Mouse (Mus musculus) midbrain, embryonic 10.5 days (tissue): Measurements from ENCODE around the gene Ncam1. TPM values are rescaled to one million over a fixed set of nuclear protein-coding genes. Genes with fewer than 3 reads are reported as not detected.
A peak's percentile ranks its signal among the peaks of the same experiment; 100 is the strongest.

Experiments
- DNase-seq: peaks from one replicate; pipeline ENCODE4 v3.0.0-alpha.2; 2017; ENCODE audit warnings: low spot score
- H3K27ac ChIP-seq: fragments of 300-500 bp; sonication (generic); replicated peaks from 2 replicates; pipeline ENCODE4 v1.5.1; 2016; ENCODE audit warnings: mild to moderate bottlenecking
- H3K27me3 ChIP-seq: fragments of 300-500 bp; sonication (generic); 2 replicates; pipeline ENCODE4 v1.6.1; 2016; ENCODE audit warnings: low read depth, mild to moderate bottlenecking; ENCODE audit not compliant: poor library complexity, severe bottlenecking
- H3K36me3 ChIP-seq: fragments of 300-500 bp; sonication (generic); 2 replicates; pipeline ENCODE4 v1.6.1; 2016; ENCODE audit warnings: mild to moderate bottlenecking, moderate library complexity
- H3K4me1 ChIP-seq: fragments of 300-500 bp; sonication (generic); 2 replicates; pipeline ENCODE4 v1.6.1; 2016
- H3K4me3 ChIP-seq: fragments of 300-500 bp; sonication (generic); 2 replicates; pipeline ENCODE4 v1.5.1; 2016; ENCODE audit warnings: mild to moderate bottlenecking, moderate library complexity
- H3K9me3 ChIP-seq: fragments of 300-500 bp; sonication (generic); replicated peaks from 2 replicates; pipeline ENCODE4 v1.6.1; 2016; ENCODE audit warnings: mild to moderate bottlenecking
- WGBS: fragments of 180-500 bp; shearing (Covaris S2); methylation state at CpG from one replicate; pipeline ENCODE4 v1.1.7; 2016; 5-methylcytosine and 5-hydroxymethylcytosine counted together
- polyA plus RNA-seq: library from polyadenylated mRNA; unstranded; fragments of >200 nt; fragmentation: Nextera tagmentation; extraction: Ambion mirVana; gene quantifications from 2 replicates; pipeline ENCODE4 v1.2.1, GENCODE M21; 2016

Gene Ncam1
- polyA plus RNA-seq = 48.9 and 94.9 TPM in 2 replicates

- Histone ChIP-seq H3K36me3 (no peaks in the 10 kb centered on the region), H3K4me3 (peak within 1 kb of the TSS; percentile 84), H3K27me3 (peaks cover 38% of the 10 kb centered on the region), H3K9me3 (no peaks in the 10 kb centered on the region), H3K4me1 (peaks cover 21% of the 10 kb centered on the region), H3K27ac (peak within 1 kb of the TSS; percentile 88)
- DNase-seq = peak; percentile 97
- under 1% methylated on average over 23 of the region's 23 CpGs for WGBS
Measured at GRCm38 (mm10) chr9:49798806-49799205, at the start of gene Ncam1. TSS of gene Ncam1 (minus strand) at chr9:49798925.

DNA sequence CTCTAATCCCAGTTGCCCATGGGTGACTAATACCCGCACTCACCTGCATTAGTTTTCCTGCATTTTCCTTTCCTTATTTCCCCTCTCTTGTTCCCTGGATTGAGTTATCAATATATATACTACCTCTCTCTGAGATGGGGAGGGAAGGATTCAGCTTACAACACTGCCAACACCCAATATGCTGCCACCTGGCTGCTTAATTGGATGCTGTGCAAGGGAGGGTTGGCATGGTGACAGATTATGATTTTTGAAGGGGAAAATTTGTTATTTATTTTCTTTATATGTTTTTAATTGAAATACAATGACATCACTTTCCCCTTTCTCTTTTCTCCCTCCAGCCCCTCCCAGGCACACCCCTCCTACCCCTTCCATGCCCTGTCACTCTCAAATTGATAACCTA lies 35.3 kb upstream of the Ncam1 start:
- Histone ChIP-seq H3K36me3 (no peaks in the 10 kb centered on the region), H3K9me3 (no peaks in the 10 kb centered on the region), H3K4me3 (no peak overlapping the region), H3K4me1 (peaks cover 5% of the 10 kb centered on the region; the same call in 1 of the 2 replicates), H3K27me3 (no peaks in the 10 kb centered on the region), H3K27ac (no peak overlapping the region)
- 96% methylated on average over 1 of the region's 1 CpGs for WGBS
- DNase-seq = no peak

GRCm38 (mm10) chr9:49827671-49828070 lies 28.9 kb upstream of the Ncam1 start:
- Histone ChIP-seq H3K4me1 (peaks cover 5% of the 10 kb centered on the region; the same call in 1 of the 2 replicates), H3K27me3 (no peaks in the 10 kb centered on the region), H3K36me3 (no peaks in the 10 kb centered on the region), H3K4me3 (no peak overlapping the region), H3K27ac (no peak overlapping the region), H3K9me3 (no peaks in the 10 kb centered on the region)
- 87% methylated on average over 8 of the region's 8 CpGs for WGBS
- DNase-seq = no peak

GRCm38 (mm10) chr9:49816115-49816650 lies 17.5 kb upstream of the Ncam1 start:
- 78% methylated on average over 10 of the region's 10 CpGs for WGBS
- no peaks in the 10 kb centered on the region for H3K36me3 ChIP-seq
- no peak for DNase-seq
- H3K9me3 ChIP-seq = no peaks in the 10 kb centered on the region
- no peak overlapping the region for H3K4me3 ChIP-seq
- no peaks in the 10 kb centered on the region for H3K27me3 ChIP-seq
- peaks cover 11% of the 10 kb centered on the region for H3K4me1 ChIP-seq
- H3K27ac ChIP-seq = no peak overlapping the region

DNA sequence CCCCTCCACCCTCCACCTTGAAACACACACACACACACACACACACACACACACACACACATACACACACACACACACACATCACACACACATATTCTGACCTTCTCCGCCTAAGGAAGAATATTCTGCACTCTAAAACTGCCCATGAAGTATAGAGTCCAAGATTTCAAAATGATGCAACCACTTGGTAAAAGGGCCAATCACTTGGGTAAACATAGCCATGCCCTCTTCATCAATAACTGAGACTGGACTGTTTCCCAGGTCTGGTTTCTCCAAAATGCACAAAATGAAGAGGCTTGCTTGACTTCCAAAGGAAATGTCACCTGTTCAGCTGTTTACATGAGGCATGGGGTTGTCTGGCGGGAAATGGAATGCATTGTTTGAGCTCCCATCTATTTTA lies 15.7 kb upstream of the Ncam1 start:
- no peaks in the 10 kb centered on the region for H3K9me3 ChIP-seq
- peaks cover 11% of the 10 kb centered on the region for H3K4me1 ChIP-seq
- no peak for DNase-seq
- H3K27me3 ChIP-seq = no peaks in the 10 kb centered on the region
- 87% methylated on average over 2 of the region's 2 CpGs for WGBS
- no peak overlapping the region for H3K4me3 ChIP-seq
- no peaks in the 10 kb centered on the region for H3K36me3 ChIP-seq
- H3K27ac ChIP-seq = no peak overlapping the region

GRCm38 (mm10) chr9:49803222-49803621 lies 4.5 kb upstream of the Ncam1 start:
- H3K27ac ChIP-seq = no peak overlapping the region
- 78% methylated on average over 3 of the region's 3 CpGs for WGBS
- peaks cover 19% of the 10 kb centered on the region for H3K27me3 ChIP-seq
- no peaks in the 10 kb centered on the region for H3K4me1 ChIP-seq
- H3K4me3 ChIP-seq = no peak overlapping the region
- H3K9me3 ChIP-seq = no peaks in the 10 kb centered on the region
- no peaks in the 10 kb centered on the region for H3K36me3 ChIP-seq
- no peak for DNase-seq

- Histone ChIP-seq H3K4me1 (peaks cover 21% of the 10 kb centered on the region), H3K27ac (peak overlapping the region; percentile 88), H3K9me3 (no peaks in the 10 kb centered on the region), H3K4me3 (peak overlapping the region; percentile 84), H3K36me3 (no peaks in the 10 kb centered on the region), H3K27me3 (peaks cover 38% of the 10 kb centered on the region)
- peak; percentile 75 for DNase-seq
- WGBS = under 1% methylated on average over 58 of the region's 58 CpGs
Measured at GRCm38 (mm10) chr9:49797821-49798571, 729 bp downstream of the Ncam1 start.

GRCm38 (mm10) chr9:49797508-49797820 lies 1.3 kb downstream of the Ncam1 start:
- Histone ChIP-seq H3K36me3 (no peaks in the 10 kb centered on the region), H3K4me1 (peaks cover 24% of the 10 kb centered on the region), H3K27me3 (peaks cover 38% of the 10 kb centered on the region), H3K4me3 (peak overlapping the region; percentile 84), H3K27ac (peak overlapping the region; percentile 88), H3K9me3 (no peaks in the 10 kb centered on the region)
- DNase-seq = no peak
- under 1% methylated on average over 15 of the region's 15 CpGs for WGBS

- H3K4me3 ChIP-seq = peak overlapping the region; percentile 84
- peak overlapping the region; percentile 88 for H3K27ac ChIP-seq
- peak; percentile 83 for DNase-seq
- peaks cover 38% of the 10 kb centered on the region for H3K27me3 ChIP-seq
- H3K9me3 ChIP-seq = no peaks in the 10 kb centered on the region
- H3K4me1 ChIP-seq = peaks cover 24% of the 10 kb centered on the region
- no peaks in the 10 kb centered on the region for H3K36me3 ChIP-seq
- under 1% methylated on average over 51 of the region's 52 CpGs for WGBS
Measured at GRCm38 (mm10) chr9:49796618-49797507, 1.9 kb downstream of the Ncam1 start.

DNA sequence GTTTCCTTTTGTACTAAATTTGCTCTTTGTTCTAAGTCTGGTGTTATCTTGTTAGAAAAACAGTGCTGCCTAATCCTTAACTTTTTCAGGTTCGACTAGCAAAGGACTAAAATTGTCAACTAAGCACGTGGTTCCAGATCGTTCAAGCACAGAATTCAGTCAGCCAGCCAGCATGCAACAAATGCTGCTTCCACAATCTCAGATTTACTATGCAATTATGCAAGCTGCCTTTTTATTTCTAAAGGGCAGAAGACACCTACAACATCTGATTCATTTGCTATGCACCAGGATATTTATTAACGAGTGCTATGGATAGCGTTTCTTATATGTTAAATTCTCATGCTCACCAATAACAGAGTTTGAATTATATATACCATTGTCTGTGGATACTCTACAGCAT lies 2.8 kb downstream of the Ncam1 start:
- DNase-seq = no peak
- H3K27me3 ChIP-seq = peaks cover 34% of the 10 kb centered on the region
- H3K27ac ChIP-seq = no peak overlapping the region
- H3K4me3 ChIP-seq = peak overlapping the region; percentile 84; the same call in 1 of the 2 replicates
- 62% methylated on average over 5 of the region's 5 CpGs for WGBS
- peaks cover 24% of the 10 kb centered on the region for H3K4me1 ChIP-seq
- no peaks in the 10 kb centered on the region for H3K36me3 ChIP-seq
- H3K9me3 ChIP-seq = no peaks in the 10 kb centered on the region

DNA sequence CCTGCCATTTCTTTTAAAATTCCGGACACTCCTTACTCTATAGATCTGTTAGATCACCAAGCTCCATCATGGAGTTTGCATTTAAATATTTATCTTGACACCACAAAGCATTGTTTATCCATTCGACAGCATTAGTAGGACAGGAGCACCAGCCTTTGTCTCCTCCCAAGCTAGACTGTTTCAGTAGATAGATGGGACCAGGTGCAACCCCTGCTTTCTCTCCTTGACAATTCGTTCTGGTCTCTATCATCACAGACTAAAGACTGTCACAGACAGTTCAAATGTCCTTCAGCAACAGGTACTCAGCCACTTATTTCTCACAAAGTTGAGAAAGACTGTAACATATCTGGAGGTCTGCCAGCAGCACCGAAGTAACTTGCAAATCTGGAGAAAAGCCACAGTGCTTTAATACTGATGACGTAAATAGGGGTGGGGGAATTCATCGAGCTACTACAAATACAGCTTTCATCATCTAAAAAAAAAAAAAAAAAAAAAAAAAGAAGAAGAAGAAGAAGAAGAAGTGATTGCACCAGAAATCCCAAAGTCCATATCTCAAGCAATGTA lies 4.7 kb downstream of the Ncam1 start:
- no peak for DNase-seq
- Histone ChIP-seq H3K36me3 (no peaks in the 10 kb centered on the region), H3K4me3 (no peak overlapping the region), H3K27me3 (peaks cover 19% of the 10 kb centered on the region), H3K27ac (no peak overlapping the region), H3K9me3 (no peaks in the 10 kb centered on the region), H3K4me1 (peaks cover 24% of the 10 kb centered on the region)
- WGBS = 85% methylated on average over 6 of the region's 6 CpGs

DNA sequence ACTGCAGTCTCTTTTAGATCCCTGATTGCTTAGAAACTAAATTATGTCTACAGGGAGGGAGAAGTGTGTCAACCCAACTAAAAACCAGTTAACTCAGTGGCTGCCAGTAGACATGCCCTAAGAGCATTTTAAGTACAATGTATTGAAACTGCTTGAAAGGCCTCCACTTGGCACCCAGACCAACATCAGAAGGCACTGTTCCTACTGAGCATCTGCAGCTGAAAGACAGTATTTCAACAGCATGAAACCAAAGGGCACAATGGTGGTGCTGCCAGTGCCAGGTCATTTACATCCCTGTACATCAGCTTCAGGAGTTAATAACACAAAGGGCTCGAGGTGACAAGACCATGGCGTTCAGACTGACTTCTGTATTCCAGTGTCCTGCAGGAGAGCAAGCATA lies 5.5 kb downstream of the Ncam1 start:
- Histone ChIP-seq H3K27me3 (peaks cover 19% of the 10 kb centered on the region), H3K4me1 (peaks cover 24% of the 10 kb centered on the region), H3K36me3 (no peaks in the 10 kb centered on the region), H3K4me3 (no peak overlapping the region), H3K9me3 (no peaks in the 10 kb centered on the region), H3K27ac (no peak overlapping the region)
- no peak for DNase-seq
- 83% methylated on average over 2 of the region's 2 CpGs for WGBS
